Mouse (Mus musculus) CH12.LX (cell line): ENCODE data around the gene Coro7.

Source experiments
- CTCF ChIP-seq, 2 experiments: IDR thresholded peaks in 1 of 2; conservative IDR thresholded peaks in 1 of 2; 2 replicates each; pipeline ENCODE4 v1.5.1; 2011 to 2012; ENCODE audit warnings: low read depth in 2 of 2, low read length in 2 of 2, improper control_type of control experiment in 1 of 2, inconsistent platforms in 1 of 2, mild to moderate bottlenecking in 1 of 2, moderate library complexity in 1 of 2
- E2F4 ChIP-seq: IDR thresholded peaks from 2 replicates; pipeline ENCODE4 v1.6.1; 2011; ENCODE audit warnings: low read depth, low read length, improper control_type of control experiment; ENCODE audit not compliant: insufficient replicate concordance
- HCFC1 ChIP-seq: IDR thresholded peaks from 2 replicates; pipeline ENCODE4 v1.6.1; 2012; ENCODE audit warnings: low read depth, mild to moderate bottlenecking, inconsistent platforms, low read length, improper control_type of control experiment
- NELFE ChIP-seq: IDR thresholded peaks from 2 replicates; pipeline ENCODE4 v1.6.1; 2011; ENCODE audit warnings: low read depth, low read length, improper control_type of control experiment

DNA sequence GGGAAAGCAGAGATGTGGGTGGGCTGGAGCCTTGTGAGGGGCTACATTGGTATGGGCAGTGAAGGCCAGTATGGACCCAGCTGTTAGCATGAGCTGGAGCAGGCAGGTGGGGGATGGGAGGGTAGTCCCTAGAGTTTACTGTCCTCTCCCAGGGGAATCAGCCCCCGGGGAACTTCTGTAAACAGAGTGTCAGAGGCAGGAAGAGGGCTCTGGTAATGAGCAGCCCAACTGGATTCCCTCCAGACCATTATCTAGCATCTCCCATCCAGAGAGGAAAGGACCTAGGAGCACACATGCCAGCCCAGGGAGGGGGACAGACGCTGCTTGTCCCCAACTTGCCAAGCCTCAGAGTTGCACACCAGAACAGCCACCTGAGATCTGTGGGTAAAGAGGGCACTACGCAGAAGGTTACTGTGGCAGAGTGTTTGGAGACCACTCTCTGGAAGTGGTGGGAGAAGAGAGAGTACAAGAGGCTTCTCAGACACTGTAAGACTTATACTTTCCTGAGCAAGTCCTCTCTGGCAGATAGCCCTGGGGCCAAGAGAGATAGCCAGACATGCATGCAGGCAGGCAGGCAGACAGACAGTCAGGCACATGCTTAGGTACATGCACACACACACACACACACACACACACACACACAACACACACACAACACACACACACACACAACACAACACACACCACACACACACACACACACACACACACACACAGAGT is 38.3 kb downstream of the Coro7 start:
- no peak for TF ChIP-seq NELFE
- TF ChIP-seq CTCF (conservative IDR thresholded peaks at IDR 0.05 in 1 of 2, IDR thresholded peaks at IDR 0.05 in 1 of 2; ENCODE audit: low read depth in 2 of 2, low read length in 2 of 2): no peak
- no peak for TF ChIP-seq E2F4
- no peak for TF ChIP-seq HCFC1
